Mouse (Mus musculus) monocyte, adult 5-6 weeks (primary cell): ENCODE data around the gene Gm43720. TPM values are rescaled to one million over a fixed set of nuclear protein-coding genes. Genes with fewer than 3 reads are reported as not detected.

Experiments
- ATAC-seq: fragments of 153-309, 156-312 bp; replicated peaks from 2 replicates; pipeline ENCODE4 v1.8.0; 2017; ENCODE audit warnings: mild to moderate bottlenecking; ENCODE audit not compliant: low TSS enrichment, insufficient number of reproducible peaks, severe bottlenecking, poor library complexity, low FRiP score
- total RNA-seq: library from RNA; stranded (forward); fragments of 200-1000, 200-491, 200-594 nt; gene quantifications from 3 replicates; pipeline ENCODE4 v1.2.3, GENCODE M21; 2017

Gm43720 gene
- total RNA-seq, 1 experiment from 2014 or later = not detected

GRCm38 (mm10) chr5:138263260-138264206 lies 16.2 kb downstream of the Gm43720 start, which contains the start of gene BC037034:
Gene BC037034 (minus strand): TSS chr5:138264033.
- ATAC-seq = peak; percentile 90

GRCm38 (mm10) chr5:138262582-138263240 lies 17.0 kb downstream of the Gm43720 start:
- no peak for ATAC-seq

- no peak for ATAC-seq
These were observed 17.8 kb downstream of the Gm43720 start for GRCm38 (mm10) chr5:138262001-138262400.

GRCm38 (mm10) chr5:138260834-138261233 lies 18.9 kb downstream of the Gm43720 start:
- no peak for ATAC-seq

- ATAC-seq = no peak
These were observed 19.7 kb downstream of the Gm43720 start for GRCm38 (mm10) chr5:138260051-138260450.

GRCm38 (mm10) chr5:138258993-138259392 lies 20.8 kb downstream of the Gm43720 start:
- no peak for ATAC-seq

- no peak for ATAC-seq
These were observed 21.2 kb downstream of the Gm43720 start for GRCm38 (mm10) chr5:138258542-138258941.

GRCm38 (mm10) chr5:138258078-138258477 lies 21.7 kb downstream of the Gm43720 start:
- no peak for ATAC-seq

GRCm38 (mm10) chr5:138257585-138257978 lies 22.2 kb downstream of the Gm43720 start:
- ATAC-seq = no peak

- peak; percentile 70 for ATAC-seq
These were observed 22.7 kb downstream of the Gm43720 start for GRCm38 (mm10) chr5:138256966-138257584.

- ATAC-seq = no peak
These were observed 23.7 kb downstream of the Gm43720 start for GRCm38 (mm10) chr5:138256094-138256467.

- ATAC-seq = peak; percentile 96
These were observed 24.2 kb downstream of the Gm43720 start, which contains the start of gene Lamtor4 for GRCm38 (mm10) chr5:138255353-138256093. Gene Lamtor4 (plus strand): TSS chr5:138255482.

- ATAC-seq = no peak
These were observed 26.7 kb downstream of the Gm43720 start for GRCm38 (mm10) chr5:138253061-138253460.

- no peak for ATAC-seq
These were observed 28.6 kb downstream of the Gm43720 start for GRCm38 (mm10) chr5:138251144-138251543.

GRCm38 (mm10) chr5:138241511-138241910 lies 38.2 kb downstream of the Gm43720 start:
- no peak for ATAC-seq

GRCm38 (mm10) chr5:138234224-138234623 lies 45.5 kb downstream of the Gm43720 start:
- no peak for ATAC-seq

GRCm38 (mm10) chr5:138233778-138234177 lies 46.0 kb downstream of the Gm43720 start:
- ATAC-seq = no peak

- 0 out of 2 replicates have a peak, but pooled peaks have one; percentile 11 for ATAC-seq
These were observed 50.2 kb downstream of the Gm43720 start for GRCm38 (mm10) chr5:138229511-138229910.

GRCm38 (mm10) chr5:138228026-138228425 lies 51.7 kb downstream of the Gm43720 start:
- no peak for ATAC-seq
